Mouse (Mus musculus): ENCODE measurements around the gene Naa25.

The Naa25 gene

GRCm38 (mm10) chr5:121395621-121396020 lies 2.1 kb upstream of the Naa25 start:
- DNase-seq: no peak

GRCm38 (mm10) chr5:121398146-121398964 lies 619 bp downstream of the Naa25 start:
- DNase-seq: no peak

- no peak for DNase-seq
These were observed 1.3 kb downstream of the Naa25 start for GRCm38 (mm10) chr5:121398965-121399462.

- no peak for DNase-seq
These were observed 1.8 kb downstream of the Naa25 start for GRCm38 (mm10) chr5:121399540-121399939.

GRCm38 (mm10) chr5:121400064-121400463 lies 2.3 kb downstream of the Naa25 start:
- no peak for DNase-seq

GRCm38 (mm10) chr5:121400849-121401248 lies 3.1 kb downstream of the Naa25 start:
- DNase-seq: no peak

- DNase-seq: no peak
These were observed 10.1 kb downstream of the Naa25 start for GRCm38 (mm10) chr5:121407856-121408255.

GRCm38 (mm10) chr5:121410975-121411374 lies 13.2 kb downstream of the Naa25 start:
- DNase-seq: no peak

GRCm38 (mm10) chr5:121420721-121421120 lies 23.0 kb downstream of the Naa25 start:
- no peak for DNase-seq

- DNase-seq: no peak
These were observed 25.1 kb downstream of the Naa25 start for GRCm38 (mm10) chr5:121422787-121423186.

- DNase-seq: no peak
These were observed 25.6 kb downstream of the Naa25 start for GRCm38 (mm10) chr5:121423297-121423696.

- no peak for DNase-seq
These were observed 31.2 kb downstream of the Naa25 start for GRCm38 (mm10) chr5:121428954-121429353.

- no peak for DNase-seq
These were observed 40.4 kb downstream of the Naa25 start for GRCm38 (mm10) chr5:121438131-121438530.

- DNase-seq: no peak
These were observed 41.0 kb downstream of the Naa25 start for GRCm38 (mm10) chr5:121438756-121439155.

GRCm38 (mm10) chr5:121443548-121443947 lies 45.8 kb downstream of the Naa25 start:
- no peak for DNase-seq

- no peak for DNase-seq
These were observed 47.1 kb downstream of the Naa25 start for GRCm38 (mm10) chr5:121444870-121445269.

- no peak for DNase-seq
These were observed 50.7 kb downstream of the Naa25 start for GRCm38 (mm10) chr5:121448450-121448849.

- no peak for DNase-seq
These were observed 52.2 kb downstream of the Naa25 start for GRCm38 (mm10) chr5:121449976-121450375.

- no peak for DNase-seq
These were observed 52.7 kb downstream of the Naa25 start for GRCm38 (mm10) chr5:121450476-121450875.

GRCm38 (mm10) chr5:121451203-121451602 lies 53.5 kb downstream of the Naa25 start:
- no peak for DNase-seq

- peak; percentile 42 for DNase-seq
These were observed 53.9 kb downstream of the Naa25 start, which contains the start of gene Tmem116 for GRCm38 (mm10) chr5:121451644-121452025. Gene Tmem116, plus strand, starts transcription at chr5:121451893.

GRCm38 (mm10) chr5:121452026-121452869 lies 54.5 kb downstream of the Naa25 start, which contains the start of gene Erp29:
Gene Erp29, minus strand, starts transcription at chr5:121452506.
- DNase-seq: peak; percentile 99

GRCm38 (mm10) chr5:121452906-121453305 lies 55.2 kb downstream of the Naa25 start:
- DNase-seq: no peak

All from cerebellum, adult 8-10 months (tissue).